Mouse (Mus musculus) adrenal gland, postnatal 14 days (tissue): ENCODE data around the gene Myh7b. TPM values are rescaled to one million over a fixed set of nuclear protein-coding genes. Genes with fewer than 3 reads are reported as not detected.
A peak's percentile ranks its signal among the peaks of the same experiment; 100 is the strongest.
"Not testable (repeated sequence)": the region's sequence is repeated elsewhere in the genome, so short reads cannot be mapped to it uniquely, and the experiment has no call there.

Experiments
- DNase-seq: peaks from one replicate; pipeline ENCODE4 v3.0.0; 2021; ENCODE audit warnings: mixed read lengths
- total RNA-seq: library from RNA; stranded (reverse); gene quantifications from 2 replicates; pipeline ENCODE4 v1.2.3, GENCODE M21; 2021

Gene Myh7b
- total RNA-seq, 1 experiment from 2014 or later: 0.74 TPM

- DNase-seq: no peak
Observed at GRCm38 (mm10) chr2:155604560-155605235, 6.3 kb upstream of the Myh7b start.

DNA sequence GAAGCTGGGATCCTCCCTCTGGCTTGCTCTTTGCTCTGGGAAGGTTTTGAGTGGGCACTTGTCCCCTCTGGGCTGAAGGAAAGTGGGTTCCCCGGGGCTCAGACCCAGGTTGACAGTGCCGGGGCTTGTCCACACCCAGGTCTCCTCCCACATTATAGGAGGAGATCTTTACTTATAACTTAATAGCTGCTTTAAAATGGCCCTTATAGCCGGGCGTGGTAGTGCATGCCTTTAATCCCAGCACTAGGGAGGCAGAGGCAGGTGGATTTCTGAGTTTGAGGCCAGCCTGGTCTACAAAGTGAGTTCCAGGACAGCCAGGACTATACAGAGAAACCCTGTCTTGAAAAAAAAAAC lies 5.8 kb upstream of the Myh7b start:
- not testable (repeated sequence) for DNase-seq

DNA sequence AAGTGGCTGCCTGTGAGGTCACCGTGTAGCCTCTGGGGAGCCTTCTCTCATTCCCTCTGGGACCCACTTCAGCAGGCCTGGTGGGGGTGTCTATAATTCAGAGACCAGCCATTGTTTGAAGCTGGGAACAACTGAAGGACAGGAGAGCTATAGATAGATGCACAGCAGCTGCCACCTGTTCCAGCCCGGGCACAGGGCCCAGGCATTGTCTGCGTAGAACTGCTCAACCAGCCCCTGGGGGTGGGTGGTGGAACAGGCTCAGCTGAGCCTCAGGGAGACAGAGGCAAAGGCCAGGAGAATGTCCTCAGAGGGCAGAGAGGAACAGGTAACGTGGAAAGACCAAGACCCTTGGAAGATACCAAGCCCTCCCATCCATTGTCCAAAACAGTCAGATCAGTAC lies 4.7 kb upstream of the Myh7b start:
- DNase-seq: no peak

GRCm38 (mm10) chr2:155611834-155612550 lies 980 bp downstream of the Myh7b start:
- DNase-seq: no peak

DNA sequence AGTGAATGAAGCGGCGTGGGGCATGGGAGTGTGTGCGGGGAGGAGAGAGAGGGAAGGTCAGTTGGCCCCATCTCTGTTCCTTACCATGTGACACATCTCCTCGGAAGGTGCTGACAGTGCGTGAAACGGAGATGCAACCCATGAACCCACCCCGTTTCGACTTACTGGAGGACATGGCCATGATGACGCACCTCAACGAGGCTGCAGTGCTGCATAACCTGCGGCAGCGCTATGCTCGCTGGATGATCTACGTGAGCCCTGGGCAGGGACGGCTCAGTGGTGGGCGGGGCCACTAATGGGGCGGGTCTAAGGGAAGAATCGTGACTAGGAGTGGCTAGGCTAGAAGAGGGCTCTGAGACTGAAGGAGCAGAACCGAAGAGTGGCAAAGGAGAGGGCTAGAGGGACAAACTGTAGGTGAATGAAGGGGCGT lies 2.3 kb downstream of the Myh7b start:
- peak; percentile 88 for DNase-seq

DNA sequence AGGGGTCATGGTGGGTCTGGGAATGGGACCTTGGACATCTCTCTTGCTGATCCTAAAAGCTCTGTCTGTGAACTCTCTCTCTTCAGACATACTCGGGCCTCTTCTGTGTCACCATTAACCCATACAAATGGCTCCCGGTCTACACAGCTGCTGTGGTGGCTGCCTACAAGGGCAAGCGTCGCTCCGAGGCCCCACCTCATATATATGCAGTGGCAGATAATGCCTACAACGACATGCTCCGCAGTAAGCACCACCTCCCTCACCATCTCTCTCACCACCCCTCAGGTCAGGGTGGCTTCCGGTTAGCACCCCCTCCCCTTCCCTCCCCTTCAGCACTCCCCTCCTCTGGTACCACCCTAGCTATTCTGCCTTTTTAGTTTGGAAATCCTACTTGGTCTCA lies 2.9 kb downstream of the Myh7b start:
- no peak for DNase-seq

DNA sequence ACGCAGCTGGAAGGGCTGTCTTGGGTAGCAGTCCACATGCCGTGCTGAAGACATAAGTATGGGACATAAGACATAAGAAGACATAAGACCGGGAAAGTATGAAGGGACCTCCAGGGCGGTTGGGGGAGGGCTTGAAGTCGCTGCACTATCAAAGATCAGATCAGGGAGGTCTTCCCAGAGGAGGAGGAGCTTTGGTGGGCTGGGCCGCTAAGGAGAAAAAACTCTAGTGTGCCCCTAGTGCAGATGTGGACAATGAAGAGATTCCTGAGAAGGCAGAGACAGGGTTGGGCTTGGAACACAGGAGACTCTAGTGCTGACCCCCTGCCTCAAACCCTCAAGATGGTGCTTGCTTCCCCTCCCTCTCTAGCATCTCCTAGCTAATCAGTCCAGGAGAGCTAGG lies 6.0 kb downstream of the Myh7b start:
- DNase-seq: no peak

DNA sequence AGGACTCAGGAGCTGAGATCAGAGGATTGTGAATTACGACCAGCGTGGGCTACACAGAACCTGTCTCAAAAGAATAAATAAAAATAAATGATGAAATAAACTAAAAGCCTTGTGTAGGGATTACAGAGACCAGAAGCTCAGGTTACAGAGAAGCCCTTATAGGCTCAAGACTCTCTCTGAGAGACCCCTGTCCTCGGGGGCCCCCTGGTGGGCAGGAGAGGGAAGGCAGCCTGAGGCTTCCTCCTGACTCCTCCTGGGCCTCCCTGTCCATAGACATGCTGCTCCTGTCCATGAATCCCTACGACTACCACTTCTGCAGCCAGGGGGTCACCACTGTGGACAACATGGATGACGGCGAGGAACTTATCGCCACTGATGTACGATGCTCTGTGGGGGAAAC lies 8.8 kb downstream of the Myh7b start:
- peak; percentile 96 for DNase-seq

GRCm38 (mm10) chr2:155622606-155623005 lies 11.6 kb downstream of the Myh7b start:
- no peak for DNase-seq

GRCm38 (mm10) chr2:155623996-155624395 lies 13.0 kb downstream of the Myh7b start:
- no peak for DNase-seq

- peak; percentile 52 for DNase-seq
Observed at GRCm38 (mm10) chr2:155624730-155625129, 13.7 kb downstream of the Myh7b start.

GRCm38 (mm10) chr2:155626277-155626676 lies 15.3 kb downstream of the Myh7b start:
- DNase-seq: no peak

GRCm38 (mm10) chr2:155627030-155627738 lies 16.2 kb downstream of the Myh7b start:
- peak; percentile 86 for DNase-seq

GRCm38 (mm10) chr2:155628112-155628511 lies 17.1 kb downstream of the Myh7b start:
- DNase-seq: no peak

DNA sequence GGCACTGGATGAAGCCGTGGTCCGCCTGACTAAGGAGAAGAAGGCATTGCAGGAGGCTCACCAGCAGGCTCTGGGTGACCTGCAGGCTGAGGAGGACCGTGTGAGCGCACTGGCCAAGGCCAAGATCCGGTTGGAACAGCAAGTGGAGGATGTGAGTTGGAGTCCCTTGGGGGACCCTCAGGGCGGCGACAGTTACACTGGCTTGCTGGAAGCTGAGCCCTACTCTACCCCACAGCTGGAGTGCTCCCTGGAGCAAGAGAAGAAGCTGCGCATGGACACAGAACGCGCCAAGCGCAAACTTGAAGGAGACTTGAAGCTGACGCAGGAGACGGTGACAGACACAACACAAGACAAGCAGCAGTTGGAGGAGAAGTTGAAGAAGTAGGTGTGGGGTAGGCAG lies 17.5 kb downstream of the Myh7b start:
- DNase-seq: no peak

DNA sequence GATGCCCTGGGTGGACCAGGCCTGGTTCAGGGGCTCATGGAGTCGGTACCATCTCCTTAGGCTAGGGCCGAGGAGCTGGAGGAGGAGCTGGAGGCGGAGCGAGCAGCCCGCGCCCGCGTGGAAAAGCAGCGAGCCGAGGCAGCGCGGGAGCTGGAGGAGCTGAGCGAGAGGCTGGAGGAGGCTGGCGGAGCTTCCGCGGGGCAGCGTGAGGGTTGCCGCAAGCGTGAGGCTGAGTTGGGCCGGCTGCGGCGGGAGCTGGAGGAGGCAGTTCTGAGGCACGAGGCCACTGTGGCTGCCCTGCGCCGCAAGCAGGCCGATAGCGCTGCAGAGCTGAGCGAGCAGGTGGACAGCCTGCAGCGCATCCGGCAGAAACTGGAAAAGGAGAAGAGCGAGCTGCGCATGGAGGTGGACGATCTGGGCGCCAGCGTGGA lies 18.2 kb downstream of the Myh7b start:
- DNase-seq: peak; percentile 67

- no peak for DNase-seq
Observed at GRCm38 (mm10) chr2:155630153-155630552, 19.1 kb downstream of the Myh7b start.

- peak; percentile 69 for DNase-seq
Observed at GRCm38 (mm10) chr2:155630590-155631416, 19.8 kb downstream of the Myh7b start.

- no peak for DNase-seq
Observed at GRCm38 (mm10) chr2:155632138-155632936, 21.3 kb downstream of the Myh7b start.

DNA sequence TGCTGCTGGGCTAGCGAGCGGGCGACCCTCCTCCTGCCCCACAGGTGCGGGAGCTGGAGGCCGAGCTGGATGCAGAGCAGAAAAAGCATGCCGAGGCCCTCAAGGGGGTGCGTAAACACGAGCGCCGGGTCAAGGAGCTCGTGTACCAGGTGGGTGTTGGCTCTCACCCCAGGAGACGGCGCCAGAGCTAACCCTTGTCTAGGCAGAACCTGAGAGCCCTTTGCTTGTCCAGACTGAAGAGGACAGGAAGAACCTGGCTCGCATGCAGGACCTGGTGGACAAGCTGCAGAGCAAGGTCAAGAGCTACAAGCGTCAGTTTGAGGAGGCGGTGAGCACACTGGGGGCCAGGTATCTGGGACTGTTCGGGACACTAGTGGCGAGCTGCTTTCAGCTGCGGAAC lies 22.1 kb downstream of the Myh7b start:
- DNase-seq: no peak

DNA sequence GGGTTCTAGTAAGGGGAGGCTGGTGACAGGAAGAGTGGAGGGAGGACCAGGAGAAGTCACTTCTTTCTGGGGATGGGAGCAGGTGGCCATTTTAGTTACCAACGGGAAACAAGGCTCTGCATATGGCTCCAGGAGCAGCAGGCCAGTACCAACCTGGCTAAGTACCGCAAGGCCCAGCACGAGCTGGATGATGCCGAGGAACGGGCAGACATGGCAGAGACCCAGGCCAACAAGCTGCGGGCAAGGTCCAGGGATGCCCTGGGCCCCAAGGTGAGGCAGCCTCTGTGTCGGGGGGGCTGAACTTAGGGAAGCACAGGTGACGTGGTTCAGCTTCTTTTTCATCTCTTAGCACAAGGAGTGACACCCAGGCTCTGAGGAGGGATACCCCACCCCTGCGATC lies 22.7 kb downstream of the Myh7b start:
- no peak for DNase-seq

DNA sequence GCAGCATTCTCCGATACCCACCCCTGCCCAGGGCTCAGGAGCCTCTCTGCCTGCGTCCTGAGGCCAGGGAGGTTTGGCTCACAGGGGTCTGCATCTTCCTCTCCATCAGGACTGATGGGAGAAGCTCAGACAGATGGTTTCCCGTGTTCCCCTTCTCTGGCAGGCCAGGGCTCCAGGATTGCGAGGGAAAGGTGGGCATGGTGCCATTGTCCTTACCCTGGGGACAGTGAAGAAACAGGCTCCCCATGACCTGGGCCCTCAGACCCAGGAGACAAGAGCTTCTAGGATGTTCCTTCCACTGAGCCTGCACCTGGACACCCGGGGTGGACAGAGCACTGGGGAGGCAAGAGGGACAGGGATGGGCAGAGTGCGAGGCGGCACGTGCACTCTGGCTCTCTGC lies 23.6 kb downstream of the Myh7b start:
- peak; percentile 74 for DNase-seq
